Mouse (Mus musculus) spleen, adult 2 months (tissue): ENCODE data around the gene Adprhl1. TPM values are rescaled to one million over a fixed set of nuclear protein-coding genes. Genes with fewer than 3 reads are reported as not detected.

Experiments
- DNase-seq, 2 experiments: peaks; one replicate each; pipeline versions ENCODE4 v3.0.0 to v3.0.0-alpha.2; 2012 to 2021; ENCODE audit warnings: low spot score in 2 of 2, low read depth in 1 of 2
- H3K27ac ChIP-seq: fragments of 200-500 bp; 2 replicates; pipeline ENCODE4 v1.5.1; 2012; ENCODE audit warnings: low read length, inconsistent platforms; ENCODE audit not compliant: insufficient read depth
- H3K27me3 ChIP-seq: fragments of 200-500 bp; 2 replicates; pipeline ENCODE4 v1.6.1; 2012; ENCODE audit warnings: mild to moderate bottlenecking, moderate library complexity, low read length, inconsistent platforms; ENCODE audit not compliant: control insufficient read depth, insufficient read depth
- H3K36me3 ChIP-seq: fragments of 200-500 bp; 2 replicates; pipeline ENCODE4 v1.6.1; 2012; ENCODE audit warnings: mild to moderate bottlenecking, low read length, inconsistent platforms; ENCODE audit not compliant: control insufficient read depth, insufficient read depth
- H3K4me1 ChIP-seq: fragments of 200-500 bp; 2 replicates; pipeline ENCODE4 v1.6.1; 2011; ENCODE audit warnings: inconsistent platforms; ENCODE audit not compliant: control insufficient read depth, insufficient read depth, insufficient read length
- H3K4me3 ChIP-seq: fragments of 200-500 bp; 2 replicates; pipeline ENCODE4 v1.5.1; 2011; ENCODE audit warnings: mild to moderate bottlenecking, inconsistent platforms; ENCODE audit not compliant: insufficient read depth, insufficient read length; ENCODE audit errors: extremely low read depth
- CTCF ChIP-seq: fragments of 200-500 bp; IDR thresholded peaks from 2 replicates; pipeline ENCODE4 v1.5.1; 2011; ENCODE audit warnings: mild to moderate bottlenecking, inconsistent platforms; ENCODE audit not compliant: insufficient read depth, insufficient read length, insufficient replicate concordance; ENCODE audit errors: extremely low read depth
- POLR2A ChIP-seq: fragments of 200-500 bp; IDR thresholded peaks from 2 replicates; pipeline ENCODE4 v1.6.1; 2011; ENCODE audit warnings: low read depth, low read length, inconsistent platforms
- WGBS: fragments of 180-500 bp; shearing (Covaris S2); methylation state at CpG from one replicate; pipeline ENCODE4 v1.1.7; 2018; 5-methylcytosine and 5-hydroxymethylcytosine counted together
- polyA plus RNA-seq: library from polyadenylated mRNA; depleted of rRNA; stranded (reverse); fragments of >200 nt; gene quantifications from 2 replicates; pipeline ENCODE4 v1.2.3, GENCODE M21; 2012

Gene Adprhl1
- polyA plus RNA-seq, 1 experiment = 0.18 TPM

DNA sequence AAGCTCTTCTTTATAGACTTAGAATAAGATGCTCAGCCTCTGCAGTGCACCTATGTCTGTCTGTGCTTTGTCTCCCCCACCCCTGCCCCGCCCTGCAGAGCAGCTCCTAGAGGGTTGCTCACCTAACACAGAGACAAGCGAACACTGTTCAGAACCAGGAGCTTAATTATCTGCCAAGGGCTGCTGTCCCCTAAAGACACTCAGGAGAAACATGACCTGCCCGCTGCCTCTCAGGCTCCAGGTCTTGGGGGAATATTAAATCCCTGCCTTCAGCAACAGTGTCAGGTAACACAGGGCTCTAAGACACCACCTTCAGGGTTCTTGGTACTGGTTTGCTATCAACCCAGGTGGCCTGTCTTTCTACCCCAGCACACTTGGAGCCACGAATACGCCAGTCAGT lies 549 bp downstream of the Adprhl1 start:
- Histone ChIP-seq H3K36me3 (peaks cover 7% of the 10 kb centered on the region; the same call in 1 of the 2 replicates), H3K4me1 (no peaks in the 10 kb centered on the region), H3K4me3 (no peak overlapping the region), H3K27ac (no peak overlapping the region), H3K27me3 (no peaks in the 10 kb centered on the region)
- DNase-seq = no peak
- TF ChIP-seq POLR2A (no peak), CTCF (no peak)
- 88% methylated on average over 5 of the region's 5 CpGs for WGBS

DNA sequence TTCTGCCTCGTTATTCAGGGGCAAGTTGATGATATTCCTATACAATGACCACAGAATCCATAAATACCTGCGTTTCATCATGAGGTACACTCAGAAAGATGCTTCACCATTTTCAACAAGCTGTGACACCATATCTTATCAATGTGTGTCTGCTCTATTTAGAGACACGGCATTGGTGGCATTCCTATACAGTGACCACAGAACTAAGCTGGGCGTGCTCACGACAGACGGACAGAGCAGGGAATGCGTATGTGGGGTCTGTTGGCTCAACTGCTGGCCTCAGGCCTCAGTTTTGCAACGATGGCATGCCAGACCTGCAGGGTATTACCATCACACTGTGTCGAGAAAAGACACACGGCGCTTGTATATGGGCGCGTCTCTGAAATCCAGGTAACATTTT lies 1.1 kb downstream of the Adprhl1 start:
- TF ChIP-seq POLR2A (no peak), CTCF (no peak)
- DNase-seq = no peak
- Histone ChIP-seq H3K4me3 (no peak overlapping the region), H3K4me1 (no peaks in the 10 kb centered on the region), H3K27me3 (no peaks in the 10 kb centered on the region), H3K27ac (no peak overlapping the region), H3K36me3 (peaks cover 7% of the 10 kb centered on the region; the same call in 1 of the 2 replicates)
- WGBS = 91% methylated on average over 13 of the region's 13 CpGs

DNA sequence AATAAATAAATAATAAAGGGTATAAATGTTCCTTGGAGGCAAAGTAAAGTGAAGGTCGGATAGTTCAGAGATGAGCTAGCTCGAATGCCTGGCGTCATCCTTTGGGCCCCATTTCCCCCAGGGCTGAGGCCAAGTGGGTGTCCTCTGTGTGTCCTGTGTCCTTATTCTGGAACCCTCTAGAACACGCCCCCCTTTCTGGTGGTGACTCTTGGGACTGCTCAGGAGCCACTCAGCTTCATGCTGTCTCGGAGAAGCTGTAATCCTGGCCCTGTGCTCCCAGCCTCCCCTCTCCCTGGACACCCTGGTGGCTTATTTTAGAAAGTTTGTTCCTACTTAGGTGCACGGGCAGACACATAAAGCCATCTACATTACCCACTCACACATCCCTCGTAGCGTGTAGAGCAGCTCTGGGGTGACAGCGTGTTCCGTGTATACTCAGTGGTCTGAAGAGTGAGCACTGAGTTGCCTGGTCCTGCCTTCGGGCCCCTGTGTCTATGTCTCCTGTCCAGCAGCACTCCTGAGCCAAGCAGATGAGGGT lies 9.6 kb downstream of the Adprhl1 start:
- no peak overlapping the region for H3K4me3 ChIP-seq
- no peak overlapping the region for H3K27ac ChIP-seq
- WGBS = 88% methylated on average over 11 of the region's 11 CpGs
- H3K36me3 ChIP-seq = no peaks in the 10 kb centered on the region
- no peak for TF ChIP-seq CTCF
- no peak for TF ChIP-seq POLR2A
- H3K27me3 ChIP-seq = no peaks in the 10 kb centered on the region
- no peak for DNase-seq
- no peaks in the 10 kb centered on the region for H3K4me1 ChIP-seq

DNA sequence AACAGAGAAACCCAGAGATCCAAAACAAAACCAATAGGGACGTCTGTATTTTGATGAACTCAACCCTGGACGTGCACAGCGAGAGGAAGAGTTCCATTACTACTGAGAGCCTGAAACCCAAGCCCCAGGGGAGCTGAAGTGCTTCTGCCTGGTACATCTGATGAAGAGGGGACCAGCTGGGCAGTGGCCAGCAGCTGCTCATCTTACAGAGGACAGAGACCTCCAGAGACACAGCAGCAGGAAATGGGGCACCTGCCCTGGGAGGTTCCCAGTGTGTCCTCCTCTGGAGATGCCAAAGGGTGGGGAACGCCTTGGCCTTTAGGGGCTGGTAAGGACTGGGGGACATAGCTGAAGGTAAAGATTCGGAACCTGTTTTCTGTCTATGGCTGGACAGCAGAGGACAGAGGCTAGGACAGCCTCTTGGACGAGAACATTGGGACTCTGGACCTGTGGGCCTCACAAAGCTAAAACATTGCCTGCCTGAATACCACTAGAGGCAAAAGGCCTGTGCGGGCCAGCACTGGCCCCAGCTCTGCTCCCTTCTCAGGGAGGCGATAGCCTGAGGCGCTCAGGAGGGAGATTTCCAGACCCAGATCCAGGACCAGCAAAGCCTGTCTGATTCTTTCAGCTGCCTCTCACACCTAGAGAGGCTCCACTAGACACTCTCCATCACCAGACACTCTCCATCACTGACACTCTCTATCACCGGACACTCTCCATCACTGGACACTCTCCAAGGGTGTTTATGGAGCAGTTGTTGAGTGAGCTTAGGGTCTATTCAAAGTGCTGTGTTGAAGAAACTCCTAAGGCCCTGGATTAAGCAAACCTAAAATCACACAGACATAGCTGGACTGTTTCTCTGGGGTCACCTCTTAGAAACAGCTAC lies 10.7 kb downstream of the Adprhl1 start:
- no peak overlapping the region for H3K27ac ChIP-seq
- DNase-seq = no peak
- H3K4me3 ChIP-seq = no peak overlapping the region
- no peaks in the 10 kb centered on the region for H3K4me1 ChIP-seq
- TF ChIP-seq CTCF = no peak
- TF ChIP-seq POLR2A = no peak
- H3K27me3 ChIP-seq = no peaks in the 10 kb centered on the region
- 82% methylated on average over 10 of the region's 10 CpGs for WGBS
- no peaks in the 10 kb centered on the region for H3K36me3 ChIP-seq

DNA sequence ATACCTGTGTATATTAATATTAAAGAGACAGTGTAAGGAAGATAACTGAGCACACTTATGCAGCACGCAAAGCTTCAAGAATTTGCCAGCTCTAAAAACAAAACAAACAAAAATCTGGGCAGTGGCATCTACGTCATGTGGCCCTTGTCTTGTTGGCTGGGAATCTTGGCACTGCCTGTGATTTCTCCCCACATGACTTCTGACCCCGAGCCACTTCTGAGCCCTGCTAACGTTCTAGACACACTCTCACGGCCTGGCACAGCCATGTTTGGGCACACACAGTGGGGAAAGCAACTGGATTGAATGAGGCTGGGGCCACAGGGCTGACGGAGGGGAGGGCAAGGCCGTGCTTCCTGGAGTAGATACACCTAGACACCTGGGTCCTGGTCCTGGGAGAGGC lies 13.3 kb downstream of the Adprhl1 start:
- H3K4me1 ChIP-seq = no peaks in the 10 kb centered on the region
- no peaks in the 10 kb centered on the region for H3K27me3 ChIP-seq
- no peaks in the 10 kb centered on the region for H3K36me3 ChIP-seq
- no peak overlapping the region for H3K4me3 ChIP-seq
- H3K27ac ChIP-seq = no peak overlapping the region
- DNase-seq = no peak
- no peak for TF ChIP-seq POLR2A
- TF ChIP-seq CTCF = no peak
- 80% methylated on average over 7 of the region's 7 CpGs for WGBS

DNA sequence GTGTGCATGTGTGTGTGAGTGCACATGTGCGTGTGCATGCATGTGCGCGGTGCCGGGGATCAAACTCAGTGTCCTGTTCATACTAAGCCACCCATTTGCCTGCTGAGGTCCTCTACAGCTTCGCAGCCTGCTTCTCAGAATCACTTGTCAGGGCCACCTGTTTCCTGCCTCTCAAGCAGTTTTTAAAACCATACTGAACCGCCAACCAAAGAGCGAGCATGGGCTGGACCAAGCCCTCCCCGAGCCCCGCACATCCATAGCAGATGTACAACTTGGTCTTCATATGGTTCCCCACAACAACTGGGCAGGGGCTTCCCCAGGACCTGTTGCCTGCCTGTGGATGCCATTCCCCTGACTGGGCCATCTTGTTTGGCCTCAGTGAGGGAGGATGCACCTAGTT lies 13.9 kb downstream of the Adprhl1 start:
- no peak for TF ChIP-seq POLR2A
- TF ChIP-seq CTCF = no peak
- 17% methylated on average over 9 of the region's 9 CpGs for WGBS

DNA sequence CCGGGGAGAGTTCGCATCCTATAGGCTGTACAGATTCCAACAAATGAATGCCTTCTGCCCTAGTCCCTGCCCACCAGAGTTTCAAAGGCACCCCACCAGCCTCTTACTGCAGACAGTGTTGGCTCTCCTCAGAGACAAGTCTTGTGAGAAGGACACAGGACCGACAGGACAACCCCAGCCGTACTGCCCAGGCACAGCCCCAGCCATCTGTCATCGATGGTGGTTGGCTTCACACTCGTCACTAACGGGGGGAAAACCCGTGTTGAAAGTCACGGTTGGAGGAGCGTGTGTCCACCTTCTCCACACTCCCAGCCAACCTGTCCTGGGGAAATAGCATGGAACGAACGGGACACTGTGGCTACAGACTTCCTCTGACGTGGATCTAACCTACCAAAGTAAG lies 19.2 kb downstream of the Adprhl1 start:
- Histone ChIP-seq H3K27me3 (no peaks in the 10 kb centered on the region), H3K4me3 (no peak overlapping the region), H3K4me1 (no peaks in the 10 kb centered on the region), H3K36me3 (no peaks in the 10 kb centered on the region), H3K27ac (no peak overlapping the region)
- 84% methylated on average over 13 of the region's 13 CpGs for WGBS
- DNase-seq = no peak
- TF ChIP-seq POLR2A (no peak), CTCF (no peak)

More for the DNA sequence above, 13.9 kb downstream of the Adprhl1 start:
- Histone ChIP-seq H3K4me1 (no peaks in the 10 kb centered on the region), H3K27ac (no peak overlapping the region), H3K4me3 (no peak overlapping the region), H3K36me3 (no peaks in the 10 kb centered on the region), H3K27me3 (no peaks in the 10 kb centered on the region)
- no peak for DNase-seq
